Mouse (Mus musculus) CH12.LX (cell line): ENCODE results near the gene L3mbtl1. TPM values are rescaled to one million over a fixed set of nuclear protein-coding genes. Genes with fewer than 3 reads are reported as not detected.

ENCODE experiments used
- DNase-seq: peaks from one replicate; pipeline ENCODE4 v3.0.0-alpha.2; 2013; ENCODE audit errors: extremely low read depth
- H3K27ac ChIP-seq: 2 replicates; pipeline ENCODE4 v1.5.1; 2012; ENCODE audit warnings: low read depth, mild to moderate bottlenecking, control low read depth, moderate library complexity; ENCODE audit not compliant: insufficient read depth
- H3K27me3 ChIP-seq: replicated peaks from 2 replicates; pipeline ENCODE3; 2012; ENCODE audit warnings: inconsistent platforms
- H3K36me3 ChIP-seq, 2 experiments: replicated peaks in 1 of 2; 2 replicates each; pipeline versions ENCODE3 to v1.6.1; 2012; ENCODE audit warnings: inconsistent platforms in 1 of 2, low read length in 1 of 2, mild to moderate bottlenecking in 1 of 2, mixed read lengths in 1 of 2, moderate library complexity in 1 of 2; ENCODE audit not compliant: control insufficient read depth in 1 of 2, insufficient read depth in 1 of 2
- H3K4me1 ChIP-seq, 2 experiments: 2 replicates each; pipeline ENCODE4 v1.6.1; 2012; ENCODE audit warnings: inconsistent platforms in 1 of 2, moderate library complexity in 1 of 2; ENCODE audit not compliant: insufficient read depth in 2 of 2, control insufficient read depth in 1 of 2
- H3K4me2 ChIP-seq: 2 replicates; pipeline ENCODE4 v1.6.1; 2012; ENCODE audit warnings: low read depth, mild to moderate bottlenecking, control low read depth; ENCODE audit not compliant: poor library complexity, insufficient read depth, severe bottlenecking
- H3K4me3 ChIP-seq, 3 experiments: fragments of 150-350 bp in 1 of 3; sonication (generic) in 1 of 3; replicated peaks in 1 of 3; 2 replicates each; pipeline versions ENCODE3 to v1.5.1; 2011 to 2012; ENCODE audit warnings: low read depth in 2 of 3, low read length in 2 of 3, mild to moderate bottlenecking in 2 of 3, moderate library complexity in 2 of 3, control low read depth in 1 of 3, improper control_type of control experiment in 1 of 3, inconsistent platforms in 1 of 3, mixed read lengths in 1 of 3; ENCODE audit not compliant: poor library complexity in 1 of 3
- H3K79me2 ChIP-seq: replicated peaks from 2 replicates; pipeline ENCODE4 v1.6.1; 2012; ENCODE audit warnings: mild to moderate bottlenecking, moderate library complexity; ENCODE audit not compliant: control insufficient read depth, poor library complexity, insufficient read depth, severe bottlenecking; ENCODE audit errors: extremely low read depth
- H3K9ac ChIP-seq: 2 replicates; pipeline ENCODE4 v1.6.1; 2012; ENCODE audit warnings: low read depth, mild to moderate bottlenecking, control low read depth, moderate library complexity; ENCODE audit not compliant: insufficient read depth
- H3K9me3 ChIP-seq: replicated peaks from 2 replicates; pipeline ENCODE3; 2012; ENCODE audit warnings: low read length, inconsistent platforms, mixed read lengths
- BHLHE40 ChIP-seq: IDR thresholded peaks from 2 replicates; pipeline ENCODE4 v1.6.1; 2011; ENCODE audit warnings: mild to moderate bottlenecking, low read depth, low read length, improper control_type of control experiment
- CHD1 ChIP-seq: IDR thresholded peaks from 2 replicates; pipeline ENCODE4 v1.6.1; 2012; ENCODE audit warnings: low read depth, low read length, improper control_type of control experiment, inconsistent platforms
- CHD2 ChIP-seq: IDR thresholded peaks from 2 replicates; pipeline ENCODE4 v1.6.1; 2011; ENCODE audit warnings: low read length, improper control_type of control experiment
- CTCF ChIP-seq, 2 experiments: IDR thresholded peaks in 1 of 2; conservative IDR thresholded peaks in 1 of 2; 2 replicates each; pipeline ENCODE4 v1.5.1; 2011 to 2012; ENCODE audit warnings: low read depth in 2 of 2, low read length in 2 of 2, improper control_type of control experiment in 1 of 2, inconsistent platforms in 1 of 2, mild to moderate bottlenecking in 1 of 2, moderate library complexity in 1 of 2
- E2F4 ChIP-seq: IDR thresholded peaks from 2 replicates; pipeline ENCODE4 v1.6.1; 2011; ENCODE audit warnings: low read depth, low read length, improper control_type of control experiment; ENCODE audit not compliant: insufficient replicate concordance
- ELF1 ChIP-seq: IDR thresholded peaks from 2 replicates; pipeline ENCODE4 v1.6.1; 2014; ENCODE audit warnings: low read depth, mild to moderate bottlenecking, inconsistent platforms, low read length, improper control_type of control experiment
- EP300 ChIP-seq: IDR thresholded peaks from 2 replicates; pipeline ENCODE4 v1.6.1; 2011; ENCODE audit warnings: low read length, improper control_type of control experiment
- HCFC1 ChIP-seq: IDR thresholded peaks from 2 replicates; pipeline ENCODE4 v1.6.1; 2012; ENCODE audit warnings: low read depth, mild to moderate bottlenecking, inconsistent platforms, low read length, improper control_type of control experiment
- IRF4 ChIP-seq: IDR thresholded peaks from 2 replicates; pipeline ENCODE4 v1.6.1; 2014; ENCODE audit warnings: low read depth, mild to moderate bottlenecking, inconsistent platforms, low read length, improper control_type of control experiment
- JUN ChIP-seq: IDR thresholded peaks from 2 replicates; pipeline ENCODE4 v1.6.1; 2011; ENCODE audit warnings: low read depth, mild to moderate bottlenecking, low read length, improper control_type of control experiment, moderate library complexity; ENCODE audit not compliant: insufficient read depth
- JUND ChIP-seq: conservative IDR thresholded peaks from 2 replicates; pipeline ENCODE4 v1.6.1; 2011; ENCODE audit warnings: low read depth, low read length, improper control_type of control experiment
- KAT2A ChIP-seq: IDR thresholded peaks from 2 replicates; pipeline ENCODE4 v1.6.1; 2012; ENCODE audit warnings: low read length, improper control_type of control experiment, inconsistent platforms; ENCODE audit not compliant: insufficient replicate concordance
- MAFK ChIP-seq: IDR thresholded peaks from 2 replicates; pipeline ENCODE4 v1.6.1; 2011; ENCODE audit warnings: low read length, improper control_type of control experiment; ENCODE audit not compliant: insufficient replicate concordance
- MAZ ChIP-seq: IDR thresholded peaks from 2 replicates; pipeline ENCODE4 v1.6.1; 2012; ENCODE audit warnings: low read depth, mild to moderate bottlenecking, inconsistent platforms, low read length, improper control_type of control experiment, moderate library complexity
- MYC ChIP-seq: IDR thresholded peaks from 2 replicates; pipeline ENCODE4 v1.6.1; 2011; ENCODE audit warnings: low read depth, mild to moderate bottlenecking, improper control_type of control experiment, low read length
- NELFE ChIP-seq: IDR thresholded peaks from 2 replicates; pipeline ENCODE4 v1.6.1; 2011; ENCODE audit warnings: low read depth, low read length, improper control_type of control experiment
- NRF1 ChIP-seq: IDR thresholded peaks from 2 replicates; pipeline ENCODE4 v1.6.1; 2014; ENCODE audit warnings: low read depth, mild to moderate bottlenecking, inconsistent platforms, low read length, improper control_type of control experiment, moderate library complexity
- RAD21 ChIP-seq: IDR thresholded peaks from 2 replicates; pipeline ENCODE4 v1.6.1; 2011; ENCODE audit warnings: low read depth, mild to moderate bottlenecking, low read length, improper control_type of control experiment, moderate library complexity
- RCOR1 ChIP-seq: conservative IDR thresholded peaks from 2 replicates; pipeline ENCODE4 v1.6.1; 2012; ENCODE audit warnings: low read depth, mild to moderate bottlenecking, inconsistent platforms, low read length, improper control_type of control experiment
- SIN3A ChIP-seq: IDR thresholded peaks from 2 replicates; pipeline ENCODE4 v1.6.1; 2012; ENCODE audit warnings: low read length, improper control_type of control experiment, inconsistent platforms
- SMC3 ChIP-seq: IDR thresholded peaks from 2 replicates; pipeline ENCODE4 v1.6.1; 2011; ENCODE audit warnings: low read depth, low read length, improper control_type of control experiment
- ZC3H11A ChIP-seq: IDR thresholded peaks from 2 replicates; pipeline ENCODE4 v1.6.1; 2012; ENCODE audit warnings: low read depth, mild to moderate bottlenecking, inconsistent platforms, low read length, improper control_type of control experiment
- ZNF384 ChIP-seq: IDR thresholded peaks from 2 replicates; pipeline ENCODE4 v1.6.1; 2012; ENCODE audit warnings: low read depth, low read length, improper control_type of control experiment, inconsistent platforms
- dilution Hi-C: fragments of 300-500 bp; cut with MboI; formaldehyde crosslinking; loops from 2 replicates; pipeline ENCODE4 v1.14.3; 2020; ENCODE audit warnings: low sequenced_read_pairs; ENCODE audit not compliant: extremely low pct_unique_long_range_greater_than_20kb, extremely low pct_ligation_motif_present
- in situ Hi-C: fragments of 300-500 bp; cut with MboI; formaldehyde crosslinking; loops from 3 replicates; pipeline ENCODE4 v1.14.3; 2019; ENCODE audit warnings: low sequenced_read_pairs, low pct_ligation_motif_present, low pct_unique_long_range_greater_than_20kb, mixed read lengths
- polyA plus RNA-seq: library from polyadenylated mRNA; unstranded; fragments of >175 nt; gene quantifications from 2 replicates; pipeline ENCODE4 v1.2.1, GENCODE M21; 2012; ENCODE audit warnings: low read depth; ENCODE audit not compliant: insufficient read length
- total RNA-seq, 2 experiments: library from RNA; depleted of rRNA; stranded (reverse); fragments of 300-350 nt in 1 of 2; fragments of >200 nt in 1 of 2; gene quantifications; 2 replicates each; pipeline ENCODE4 v1.2.3; 2012 to 2014

Gene L3mbtl1
- total and polyA plus RNA-seq, 3 experiments = 0.09 TPM; not detected in 2

GRCm38 (mm10) chr2:162931674-162932650, 11.3 kb upstream of the L3mbtl1 start:
- in situ Hi-C loops = no loop called here
- peaks cover 10% of the 10 kb centered on the region for H3K27me3 ChIP-seq
- peaks cover 26% of the 10 kb centered on the region for H3K79me2 ChIP-seq
- H3K9ac ChIP-seq = peak overlapping the region; percentile 100
- DNase-seq = peak; percentile 72
- peak overlapping the region; percentile 48 for H3K4me2 ChIP-seq
- peak overlapping the region; percentile 85 to 94 (median 93) for H3K4me3 ChIP-seq
- H3K36me3 ChIP-seq = peaks cover 25 to 43% of the 10 kb centered on the region in 2 experiments
- H3K4me1 ChIP-seq = peaks cover 3 to 20% of the 10 kb centered on the region in 2 experiments; a peak in 3 of 4 replicates
- TF ChIP-seq MYC (0 out of 2 replicates have a peak, but pooled peaks have one; percentile 50), SIN3A (0 out of 2 replicates have a peak, but pooled peaks have one; percentile 8), KAT2A (no peak)
- H3K9me3 ChIP-seq = no peaks in the 10 kb centered on the region
- dilution Hi-C loops = no loop called here
- peak overlapping the region; percentile 84 for H3K27ac ChIP-seq

- H3K9me3 ChIP-seq = no peaks in the 10 kb centered on the region
- in situ Hi-C loops (no loop called here), dilution Hi-C loops (no loop called here)
- H3K4me2 ChIP-seq = peak overlapping the region; percentile 48
- H3K4me3 ChIP-seq = peak overlapping the region; percentile 40 to 94 (median 85)
- TF ChIP-seq JUND = no peak
- TF ChIP-seq MYC = no peak
- TF ChIP-seq HCFC1 = no peak
- no peak for TF ChIP-seq MAZ
- no peak for TF ChIP-seq NRF1
- no peak for TF ChIP-seq NELFE
- no peak for TF ChIP-seq JUN
- no peak for DNase-seq
- H3K36me3 ChIP-seq = peaks cover 31 to 49% of the 10 kb centered on the region in 2 experiments
- peaks cover 10% of the 10 kb centered on the region for H3K27me3 ChIP-seq
- peak overlapping the region; percentile 26; the same call in 1 of the 2 replicates for H3K9ac ChIP-seq
- peaks cover 26% of the 10 kb centered on the region for H3K79me2 ChIP-seq
- no peak overlapping the region for H3K27ac ChIP-seq
- H3K4me1 ChIP-seq = peaks cover 3 to 20% of the 10 kb centered on the region in 2 experiments; a peak in 3 of 4 replicates
Observed at GRCm38 (mm10) chr2:162932706-162933105, 10.6 kb upstream of the L3mbtl1 start.

GRCm38 (mm10) chr2:162934421-162934820, 8.9 kb upstream of the L3mbtl1 start:
- peaks cover 5% of the 10 kb centered on the region for H3K27me3 ChIP-seq
- DNase-seq = no peak
- H3K9me3 ChIP-seq = no peaks in the 10 kb centered on the region
- H3K4me3 ChIP-seq = no peak overlapping the region
- TF ChIP-seq HCFC1 (no peak), CTCF (conservative IDR thresholded peaks at IDR 0.05 in 1 of 2, IDR thresholded peaks at IDR 0.05 in 1 of 2; ENCODE audit: low read depth in 2 of 2, low read length in 2 of 2) (no peak), ELF1 (no peak), RAD21 (no peak), KAT2A (no peak), CHD2 (no peak), NRF1 (no peak), ZNF384 (no peak), MAFK (no peak), IRF4 (no peak), ZC3H11A (no peak), EP300 (no peak), SMC3 (no peak), E2F4 (no peak), JUN (no peak), BHLHE40 (no peak), RCOR1 (no peak), CHD1 (no peak)
- TF ChIP-seq, all 38 proteins: peak for 0
- no peak overlapping the region for H3K27ac ChIP-seq
- no peak overlapping the region for H3K4me2 ChIP-seq
- peaks cover 3 to 23% of the 10 kb centered on the region in 2 experiments; a peak in 3 of 4 replicates for H3K4me1 ChIP-seq
- in situ Hi-C loops = no loop called here
- peaks cover 26% of the 10 kb centered on the region for H3K79me2 ChIP-seq
- H3K36me3 ChIP-seq = peaks cover 43 to 66% of the 10 kb centered on the region in 2 experiments
- no peak overlapping the region for H3K9ac ChIP-seq
- dilution Hi-C loops = no loop called here
